Mouse (Mus musculus): ENCODE data around the gene Lbhd2. TPM values are rescaled to one million over a fixed set of nuclear protein-coding genes. Genes with fewer than 3 reads are reported as not detected.

The Lbhd2 gene
- not detected in 2 replicates for polyA plus RNA-seq (2014; fragmentation: Nextera tagmentation; extraction: Ambion mirVana)

DNA sequence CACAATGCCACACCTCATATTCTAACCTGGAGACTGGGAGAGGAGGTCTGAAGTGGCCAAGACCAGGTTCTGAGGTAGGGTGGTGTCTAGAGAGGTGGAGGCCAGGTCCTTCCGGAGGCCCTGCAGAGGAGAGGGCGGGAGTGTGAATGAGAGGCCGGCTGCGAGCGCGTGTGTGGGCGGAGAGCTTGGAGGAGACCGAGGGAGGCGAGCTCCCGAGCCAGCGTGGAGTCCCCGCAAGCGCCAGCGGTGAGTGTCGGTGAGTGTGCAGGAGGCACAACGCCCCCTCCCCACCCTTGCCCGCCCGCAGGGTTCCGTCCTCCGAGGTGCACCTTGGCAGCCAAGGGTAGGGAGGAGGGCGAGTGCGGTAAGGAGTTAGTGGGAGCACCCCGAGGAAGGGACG, at the start of gene Lbhd2:
Gene Lbhd2 (plus strand): TSS at position 188 of the 400 bp plus-strand sequence.
- H3K9ac ChIP-seq (ENCODE audit: low read length): no peak within 1 kb of the TSS
- no peaks in the 10 kb centered on the region for H3K36me3 ChIP-seq (ENCODE audit: control insufficient read depth, insufficient read depth, low read length)
- ATAC-seq (ENCODE audit: low FRiP score): no peak
- peaks cover 21% of the 10 kb centered on the region for H3K27me3 ChIP-seq (ENCODE audit: control insufficient read depth, insufficient read depth, low read length)
- H3K27ac ChIP-seq (ENCODE audit: low read depth, low read length): no peak within 1 kb of the TSS
- H3K4me2 ChIP-seq: peak within 1 kb of the TSS; percentile 23
- 2% methylated on average over 24 of the region's 24 CpGs for WGBS
- H3K4me3 ChIP-seq (ENCODE audit: low read depth, low read length): no peak within 1 kb of the TSS
- H3K4me1 ChIP-seq (ENCODE audit: control insufficient read depth, insufficient read depth, low read length): no peaks in the 10 kb centered on the region
- H3K9me3 ChIP-seq (ENCODE audit: control insufficient read depth, low read length): no peaks in the 10 kb centered on the region
- DNase-seq (ENCODE audit: low spot score, missing footprints): no peak

- no peaks in the 10 kb centered on the region for H3K4me1 ChIP-seq (ENCODE audit: control insufficient read depth, insufficient read depth, low read length)
- no peak overlapping the region for H3K27ac ChIP-seq (ENCODE audit: low read depth, low read length)
- H3K27me3 ChIP-seq (ENCODE audit: control insufficient read depth, insufficient read depth, low read length): no peaks in the 10 kb centered on the region
- no peak for ATAC-seq (ENCODE audit: low FRiP score)
- H3K9ac ChIP-seq (ENCODE audit: low read length): no peak overlapping the region
- no peaks in the 10 kb centered on the region for H3K9me3 ChIP-seq (ENCODE audit: control insufficient read depth, low read length)
- no peak overlapping the region for H3K4me2 ChIP-seq
- H3K36me3 ChIP-seq (ENCODE audit: control insufficient read depth, insufficient read depth, low read length): no peaks in the 10 kb centered on the region
- no peak for DNase-seq (ENCODE audit: low spot score, missing footprints)
- H3K4me3 ChIP-seq (ENCODE audit: low read depth, low read length): no peak overlapping the region
- 93% methylated on average over 16 of the region's 16 CpGs for WGBS
These were observed 45.9 kb upstream of the Lbhd2 start for GRCm38 (mm10) chr12:111360671-111361070.

DNA sequence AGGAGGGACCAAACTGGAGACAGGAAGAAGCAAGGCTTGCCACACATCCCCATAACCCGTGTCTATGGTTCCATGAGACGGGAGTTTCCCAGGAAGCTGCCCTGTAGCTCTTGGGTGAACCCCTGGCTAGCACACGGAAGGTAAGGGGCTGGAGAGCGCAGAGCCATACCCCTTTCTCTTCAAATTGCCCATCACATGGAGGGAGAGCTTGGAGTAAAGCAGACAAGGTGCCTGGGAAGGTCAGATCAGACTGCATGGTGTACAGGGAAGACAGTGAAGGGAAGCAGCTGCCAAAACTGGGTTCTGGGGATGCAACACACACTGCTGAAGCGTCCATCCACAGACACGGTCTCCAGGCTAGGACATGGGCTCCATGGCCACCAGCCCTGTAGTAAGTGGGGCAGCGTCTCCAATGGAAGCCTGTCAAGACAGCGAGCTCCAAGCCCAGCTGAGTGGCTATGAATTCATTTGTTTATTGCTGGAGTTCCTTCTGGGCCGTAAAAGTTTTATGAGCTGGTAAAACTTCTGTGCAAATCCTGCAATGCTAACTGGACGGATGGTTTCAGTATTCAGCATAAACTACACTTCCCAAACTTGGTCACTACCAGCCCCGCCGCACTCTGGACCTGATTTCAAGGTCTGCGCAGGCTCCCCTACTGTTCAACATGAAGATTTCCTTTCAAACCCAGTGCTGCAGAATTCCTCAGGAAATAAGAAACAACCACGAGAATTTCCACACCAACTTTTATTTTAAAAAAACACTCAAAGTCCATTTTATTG, 45.1 kb upstream of the Lbhd2 start:
- Histone ChIP-seq H3K27me3 (ENCODE audit: control insufficient read depth, insufficient read depth, low read length) (no peaks in the 10 kb centered on the region), H3K36me3 (ENCODE audit: control insufficient read depth, insufficient read depth, low read length) (no peaks in the 10 kb centered on the region), H3K9me3 (ENCODE audit: control insufficient read depth, low read length) (no peaks in the 10 kb centered on the region), H3K4me1 (ENCODE audit: control insufficient read depth, insufficient read depth, low read length) (no peaks in the 10 kb centered on the region), H3K27ac (ENCODE audit: low read depth, low read length) (no peak overlapping the region), H3K9ac (ENCODE audit: low read length) (no peak overlapping the region), H3K4me2 (no peak overlapping the region), H3K4me3 (ENCODE audit: low read depth, low read length) (no peak overlapping the region)
- ATAC-seq (ENCODE audit: low FRiP score): no peak
- WGBS: 86% methylated on average over 14 of the region's 14 CpGs
- DNase-seq (ENCODE audit: low spot score, missing footprints): no peak

DNA sequence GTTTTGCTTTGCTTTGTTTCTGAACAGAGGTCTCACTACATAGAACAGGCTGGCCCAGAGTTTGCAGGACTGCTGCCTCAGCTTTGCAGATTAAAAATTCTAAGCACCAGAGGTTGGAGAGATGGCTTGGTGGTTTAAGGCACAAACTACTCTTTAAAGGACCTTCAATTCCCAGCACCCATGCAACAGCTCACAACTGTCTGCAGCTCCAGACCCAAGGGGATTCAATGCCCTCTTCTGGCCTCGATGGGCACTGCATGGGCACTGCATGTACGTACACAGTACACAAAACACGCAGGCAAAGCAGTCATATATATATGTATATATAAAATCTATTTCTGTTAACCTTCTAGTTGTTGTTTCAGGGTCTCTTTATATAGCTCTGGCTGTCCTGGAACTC, 42.4 kb upstream of the Lbhd2 start:
- H3K36me3 ChIP-seq (ENCODE audit: control insufficient read depth, insufficient read depth, low read length): no peaks in the 10 kb centered on the region
- no peaks in the 10 kb centered on the region for H3K9me3 ChIP-seq (ENCODE audit: control insufficient read depth, low read length)
- DNase-seq (ENCODE audit: low spot score, missing footprints) (no peak), ATAC-seq (ENCODE audit: low FRiP score) (no peak)
- H3K27ac ChIP-seq (ENCODE audit: low read depth, low read length): no peak overlapping the region
- H3K27me3 ChIP-seq (ENCODE audit: control insufficient read depth, insufficient read depth, low read length): no peaks in the 10 kb centered on the region
- no peak overlapping the region for H3K4me3 ChIP-seq (ENCODE audit: low read depth, low read length)
- WGBS: 97% methylated on average over 3 of the region's 3 CpGs
- H3K4me2 ChIP-seq: no peak overlapping the region
- H3K9ac ChIP-seq (ENCODE audit: low read length): no peak overlapping the region
- no peaks in the 10 kb centered on the region for H3K4me1 ChIP-seq (ENCODE audit: control insufficient read depth, insufficient read depth, low read length)

DNA sequence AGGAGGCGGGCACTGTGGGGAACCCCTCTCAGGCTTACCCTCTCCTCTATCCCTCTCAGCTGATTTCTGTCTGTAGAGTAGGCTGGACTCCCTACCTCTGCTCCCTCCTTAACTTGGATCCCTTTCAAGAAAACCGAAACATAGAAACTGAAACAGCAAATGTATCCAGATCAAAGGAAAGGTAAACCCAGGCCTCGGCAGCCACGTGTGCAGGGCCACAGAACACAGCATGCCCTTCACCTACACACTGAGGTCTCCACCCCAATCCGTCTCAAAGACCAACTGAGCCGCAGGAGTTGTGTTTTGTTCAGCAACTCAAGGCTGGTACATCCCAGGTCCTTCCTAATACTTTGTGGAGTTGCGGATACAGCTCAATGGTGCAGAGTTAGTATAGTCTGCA, 39.5 kb upstream of the Lbhd2 start:
- Histone ChIP-seq H3K4me2 (no peak overlapping the region), H3K4me1 (ENCODE audit: control insufficient read depth, insufficient read depth, low read length) (no peaks in the 10 kb centered on the region), H3K36me3 (ENCODE audit: control insufficient read depth, insufficient read depth, low read length) (no peaks in the 10 kb centered on the region), H3K27me3 (ENCODE audit: control insufficient read depth, insufficient read depth, low read length) (no peaks in the 10 kb centered on the region), H3K4me3 (ENCODE audit: low read depth, low read length) (no peak overlapping the region), H3K9me3 (ENCODE audit: control insufficient read depth, low read length) (no peaks in the 10 kb centered on the region), H3K27ac (ENCODE audit: low read depth, low read length) (no peak overlapping the region), H3K9ac (ENCODE audit: low read length) (no peak overlapping the region)
- DNase-seq (ENCODE audit: low spot score, missing footprints) (no peak), ATAC-seq (ENCODE audit: low FRiP score) (no peak)
- 90% methylated on average over 7 of the region's 7 CpGs for WGBS

DNA sequence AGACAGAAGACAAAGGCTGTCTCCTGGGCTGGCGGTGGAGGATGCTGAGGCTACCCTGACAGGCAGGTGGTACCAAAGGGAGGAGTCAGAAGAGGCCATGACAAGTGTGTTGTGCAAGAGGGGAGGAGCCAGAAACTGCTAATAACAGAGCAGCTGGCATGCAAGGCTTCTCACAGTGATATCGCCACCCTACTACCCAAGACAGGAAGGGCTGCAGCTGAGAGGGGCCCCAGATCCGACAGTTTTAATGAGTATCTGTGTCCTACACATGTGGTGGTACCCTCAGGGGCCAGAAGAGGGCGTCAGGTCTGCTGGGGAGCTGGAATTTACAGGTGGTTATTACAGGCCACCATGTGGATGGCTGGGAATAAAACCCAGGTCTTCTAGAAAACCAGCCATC, 36.4 kb upstream of the Lbhd2 start:
- 65% methylated on average over 4 of the region's 4 CpGs for WGBS
- ATAC-seq (ENCODE audit: low FRiP score): no peak
- H3K9me3 ChIP-seq (ENCODE audit: control insufficient read depth, low read length): no peaks in the 10 kb centered on the region

GRCm38 (mm10) chr12:111371905-111372304, 34.7 kb upstream of the Lbhd2 start:
- no peak overlapping the region for H3K4me2 ChIP-seq
- H3K27ac ChIP-seq (ENCODE audit: low read depth, low read length): no peak overlapping the region
- DNase-seq (ENCODE audit: low spot score, missing footprints) (no peak), ATAC-seq (ENCODE audit: low FRiP score) (no peak)
- H3K36me3 ChIP-seq (ENCODE audit: control insufficient read depth, insufficient read depth, low read length): no peaks in the 10 kb centered on the region
- no peak overlapping the region for H3K9ac ChIP-seq (ENCODE audit: low read length)
- H3K9me3 ChIP-seq (ENCODE audit: control insufficient read depth, low read length): no peaks in the 10 kb centered on the region
- no peaks in the 10 kb centered on the region for H3K27me3 ChIP-seq (ENCODE audit: control insufficient read depth, insufficient read depth, low read length)
- 87% methylated on average over 7 of the region's 7 CpGs for WGBS
- peaks cover 12% of the 10 kb centered on the region for H3K4me1 ChIP-seq (ENCODE audit: control insufficient read depth, insufficient read depth, low read length)
- H3K4me3 ChIP-seq (ENCODE audit: low read depth, low read length): no peak overlapping the region

More for the DNA sequence above, 36.4 kb upstream of the Lbhd2 start:
- DNase-seq (ENCODE audit: low spot score, missing footprints): no peak
- Histone ChIP-seq H3K9ac (ENCODE audit: low read length) (no peak overlapping the region), H3K36me3 (ENCODE audit: control insufficient read depth, insufficient read depth, low read length) (no peaks in the 10 kb centered on the region), H3K27me3 (ENCODE audit: control insufficient read depth, insufficient read depth, low read length) (no peaks in the 10 kb centered on the region), H3K4me1 (ENCODE audit: control insufficient read depth, insufficient read depth, low read length) (no peaks in the 10 kb centered on the region), H3K4me3 (ENCODE audit: low read depth, low read length) (no peak overlapping the region), H3K27ac (ENCODE audit: low read depth, low read length) (no peak overlapping the region), H3K4me2 (no peak overlapping the region)

DNA sequence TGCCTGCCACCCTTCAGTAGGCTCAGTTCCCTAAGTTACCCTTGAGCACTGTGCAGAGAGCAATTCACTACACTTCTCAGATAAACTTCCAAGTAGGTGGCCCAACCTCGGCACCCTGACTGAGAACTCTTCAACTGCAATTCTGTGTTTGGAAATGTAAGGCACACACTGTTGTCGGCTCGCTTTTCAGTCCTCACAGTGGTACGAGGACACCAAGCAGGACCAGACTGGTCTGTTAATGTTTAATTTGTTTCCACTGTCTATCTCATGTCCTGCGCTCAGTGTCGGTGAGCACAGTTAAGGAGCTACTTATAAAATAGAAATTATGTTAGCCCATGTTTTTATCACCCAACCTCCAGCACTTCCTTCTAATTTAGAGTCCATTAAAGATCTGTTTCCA, 33.2 kb upstream of the Lbhd2 start:
- Histone ChIP-seq H3K27me3 (ENCODE audit: control insufficient read depth, insufficient read depth, low read length) (no peaks in the 10 kb centered on the region), H3K27ac (ENCODE audit: low read depth, low read length) (no peak overlapping the region), H3K4me2 (no peak overlapping the region), H3K4me1 (ENCODE audit: control insufficient read depth, insufficient read depth, low read length) (peaks cover 14% of the 10 kb centered on the region), H3K9me3 (ENCODE audit: control insufficient read depth, low read length) (no peaks in the 10 kb centered on the region), H3K9ac (ENCODE audit: low read length) (no peak overlapping the region), H3K36me3 (ENCODE audit: control insufficient read depth, insufficient read depth, low read length) (no peaks in the 10 kb centered on the region), H3K4me3 (ENCODE audit: low read depth, low read length) (no peak overlapping the region)
- DNase-seq (ENCODE audit: low spot score, missing footprints) (no peak), ATAC-seq (ENCODE audit: low FRiP score) (no peak)
- 91% methylated on average over 6 of the region's 6 CpGs for WGBS

GRCm38 (mm10) chr12:111374727-111375126, 31.9 kb upstream of the Lbhd2 start:
- Histone ChIP-seq H3K27me3 (ENCODE audit: control insufficient read depth, insufficient read depth, low read length) (no peaks in the 10 kb centered on the region), H3K9me3 (ENCODE audit: control insufficient read depth, low read length) (no peaks in the 10 kb centered on the region), H3K4me3 (ENCODE audit: low read depth, low read length) (no peak overlapping the region), H3K9ac (ENCODE audit: low read length) (no peak overlapping the region), H3K4me1 (ENCODE audit: control insufficient read depth, insufficient read depth, low read length) (peaks cover 17% of the 10 kb centered on the region), H3K4me2 (no peak overlapping the region; the same call in 1 of the 2 replicates), H3K36me3 (ENCODE audit: control insufficient read depth, insufficient read depth, low read length) (no peaks in the 10 kb centered on the region), H3K27ac (ENCODE audit: low read depth, low read length) (no peak overlapping the region)
- 87% methylated on average over 10 of the region's 10 CpGs for WGBS
- ATAC-seq (ENCODE audit: low FRiP score) (no peak), DNase-seq (ENCODE audit: low spot score, missing footprints) (no peak)

All from midbrain, embryonic 11.5 days (tissue).